ENCODE assay signal across 11 mouse cellular contexts in genomic region chr14:31433126-31433525, GRCm38 (mm10). TPM values are rescaled to one million over a fixed set of nuclear protein-coding genes. Genes with fewer than 3 reads are reported as not detected.
DNase-seq lines count a peak whose midpoint lies in the region; ATAC-seq and TF ChIP-seq lines count a peak whose summit lies in the region.
"Had no signal": no experiment of that assay in that cellular context is flagged by ENCODE, and none has a peak within 500 bp of the region (broad histone marks: within the 10 kb centered on the region; RNA-seq: fewer than 3 reads in every experiment).

No protein-coding gene starts in this region.

- no peak for ATAC-seq in heart, embryonic 15.5 days (replicated peaks; ENCODE audit: insufficient number of reproducible peaks, insufficient read depth, low FRiP score, low read depth)
- no peak for ATAC-seq in stomach, embryonic 16.5 days (ENCODE audit: insufficient read depth, low FRiP score)
- ATAC-seq: Patski had no signal

- no peak overlapping the region for H3K4me3 ChIP-seq in heart, embryonic 15.5 days
- H3K4me3 ChIP-seq in thymus, adult 2 months (ENCODE audit: control insufficient read depth, insufficient read depth, low read length): no peak overlapping the region
- H3K4me3 ChIP-seq in limb, embryonic 10.5 days: peak overlapping the region; percentile 89
- H3K4me3 ChIP-seq in stomach, embryonic 16.5 days (replicated peaks; ENCODE audit: low read length): no peak overlapping the region

- no peaks in the 10 kb centered on the region for H3K9me3 ChIP-seq in heart, embryonic 15.5 days (replicated peaks)
- no peaks in the 10 kb centered on the region for H3K9me3 ChIP-seq in limb, embryonic 10.5 days (replicated peaks)
- H3K9me3 ChIP-seq in stomach, embryonic 16.5 days (replicated peaks; ENCODE audit: control insufficient read depth, low read length): no peaks in the 10 kb centered on the region

- H3K4me2 ChIP-seq in heart, embryonic 15.5 days: peak overlapping the region; percentile 96; the same call in 1 of the 2 replicates
- peak overlapping the region; percentile 9; the same call in 1 of the 2 replicates for H3K4me2 ChIP-seq in stomach, embryonic 16.5 days (ENCODE audit: low read depth, low read length)

- no peak overlapping the region for H3K9ac ChIP-seq in heart, embryonic 15.5 days
- H3K9ac ChIP-seq in stomach, embryonic 16.5 days (ENCODE audit: low read length): peak overlapping the region; percentile 32; the same call in 1 of the 2 replicates

- TF ChIP-seq CTCF in thymus, adult 2 months (IDR thresholded peaks at IDR 0.05; ENCODE audit: borderline replicate concordance, control insufficient read depth, extremely low read depth, insufficient read depth, low read length, poor library complexity): no peak

- peaks cover 50% of the 10 kb centered on the region for H3K4me1 ChIP-seq in heart, embryonic 15.5 days (replicated peaks)
- peaks cover 30% of the 10 kb centered on the region for H3K4me1 ChIP-seq in thymus, adult 2 months (replicated peaks; ENCODE audit: control insufficient read depth, insufficient read depth, low read length)
- peaks cover 63% of the 10 kb centered on the region for H3K4me1 ChIP-seq in limb, embryonic 10.5 days
- peaks cover 24% of the 10 kb centered on the region for H3K4me1 ChIP-seq in stomach, embryonic 16.5 days (ENCODE audit: control insufficient read depth, insufficient read depth, low read length)

- H3K27ac ChIP-seq in heart, embryonic 15.5 days: peak overlapping the region; percentile 2
- no peak overlapping the region for H3K27ac ChIP-seq in thymus, adult 2 months (ENCODE audit: control insufficient read depth, insufficient read depth, low read length)
- H3K27ac ChIP-seq in limb, embryonic 10.5 days: peak overlapping the region; percentile 96
- peak overlapping the region; percentile 75 for H3K27ac ChIP-seq in stomach, embryonic 16.5 days (ENCODE audit: low read length)

- no peak for TF ChIP-seq POLR2A in thymus, adult 2 months (IDR thresholded peaks at IDR 0.05; ENCODE audit: control insufficient read depth, extremely low read depth, insufficient read depth, low read length, poor library complexity)

- no peaks in the 10 kb centered on the region for H3K36me3 ChIP-seq in heart, embryonic 15.5 days
- H3K36me3 ChIP-seq in thymus, adult 2 months (ENCODE audit: control insufficient read depth, insufficient read depth, low read length): no peaks in the 10 kb centered on the region
- peaks cover 42% of the 10 kb centered on the region for H3K36me3 ChIP-seq in limb, embryonic 10.5 days
- no peaks in the 10 kb centered on the region for H3K36me3 ChIP-seq in stomach, embryonic 16.5 days (ENCODE audit: control insufficient read depth, insufficient read depth, low read length)

- no peak for DNase-seq in heart, adult 8-10 months (ENCODE audit: low spot score)
- DNase-seq in thymus, adult 2 months: peak; percentile 15
- no peak for DNase-seq in thymus, adult 18-20 months
- DNase-seq in limb, embryonic 10.5 days (ENCODE audit: low spot score): no peak
- DNase-seq in right cerebral cortex, postnatal 36 days (ENCODE audit: low spot score in 2 of 2): no peak
- DNase-seq in embryo, embryonic 10.5 days (ENCODE audit: low spot score): no peak
- DNase-seq: cerebellum, postnatal 25 days; heart, postnatal 36 days had no signal

- H3K27me3 ChIP-seq in heart, embryonic 15.5 days: no peaks in the 10 kb centered on the region
- no peaks in the 10 kb centered on the region for H3K27me3 ChIP-seq in thymus, adult 2 months (ENCODE audit: control insufficient read depth, insufficient read depth, low read length)
- H3K27me3 ChIP-seq in limb, embryonic 10.5 days (ENCODE audit: low read depth, poor library complexity, severe bottlenecking): peaks cover 5% of the 10 kb centered on the region; the same call in 1 of the 2 replicates
- H3K27me3 ChIP-seq in stomach, embryonic 16.5 days (ENCODE audit: control insufficient read depth, insufficient read depth, low read length): no peaks in the 10 kb centered on the region
- H3K27me3 ChIP-seq: Patski had no signal

- 60% methylated on average over 5 of the region's 5 CpGs for WGBS in heart, embryonic 15.5 days
- 17% methylated on average over 5 of the region's 5 CpGs for WGBS in thymus, adult 2 months
- WGBS in limb, embryonic 10.5 days: 48% methylated on average over 5 of the region's 5 CpGs
- 62% methylated on average over 5 of the region's 5 CpGs for WGBS in stomach, embryonic 16.5 days

RNA-seq across cellular contexts. Expression of gene Sh3bp5, which starts 2.8 kb away (rescaled TPM):
- polyA plus RNA-seq in heart, embryonic 15.5 days (2015; fragmentation: Nextera tagmentation; extraction: Ambion mirVana): 21.4 and 28.4 TPM in 2 replicates
- total RNA-seq in heart, adult 8-10 months (2022): 10 to 100 TPM; 38.6 to 50.6 (median 50.1) TPM
- 10.5 and 10.7 TPM in 2 replicates for polyA plus RNA-seq in thymus, adult 2 months (2012; rRNA removed)
- 43.0 and 47.9 TPM in 2 replicates for polyA plus RNA-seq in limb, embryonic 10.5 days (2016; fragmentation: Nextera tagmentation; extraction: Ambion mirVana)
- polyA plus RNA-seq in stomach, embryonic 16.5 days (2015; fragmentation: Nextera tagmentation; extraction: Ambion mirVana): 19.5 and 20.0 TPM in 2 replicates
